Mouse (Mus musculus): ENCODE results near the gene Olfr370.

DNA sequence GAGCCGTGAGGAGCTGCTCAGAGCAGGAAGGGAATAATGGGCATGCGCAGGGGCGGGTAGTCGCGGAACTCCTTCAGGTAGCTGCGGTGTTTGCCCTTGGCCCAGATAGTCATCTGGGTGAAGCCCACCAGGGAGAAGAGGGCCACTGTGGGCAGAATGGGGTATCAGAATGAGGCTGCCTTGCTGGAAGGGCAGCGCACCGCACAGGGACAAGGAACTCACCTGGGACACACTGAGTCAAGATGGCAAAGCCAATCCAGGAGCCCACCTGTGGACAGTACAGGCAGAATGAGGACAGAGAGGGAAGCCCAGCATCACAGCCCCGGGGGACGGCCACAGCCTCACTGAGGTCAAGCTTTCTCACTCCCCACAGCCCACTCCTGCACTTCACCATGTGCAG, 36.2 kb downstream of the Olfr370 start:
- no peak for TF ChIP-seq HCFC1 (IDR thresholded peaks at IDR 0.05; ENCODE audit: low read depth, low read length)
- TF ChIP-seq POLR2A (IDR thresholded peaks at IDR 0.05; ENCODE audit: low read depth, low read length), result no peak
- TF ChIP-seq USF2 (conservative IDR thresholded peaks at IDR 0.05; ENCODE audit: low read depth, low read length), result no peak
- no peak for TF ChIP-seq BHLHE40 (IDR thresholded peaks at IDR 0.05; ENCODE audit: low read depth, low read length)
- TF ChIP-seq ZMIZ1 (IDR thresholded peaks at IDR 0.05; ENCODE audit: low read depth, low read length), result no peak
- TF ChIP-seq CHD1 (IDR thresholded peaks at IDR 0.05; ENCODE audit: low read depth, low read length), result no peak
- TF ChIP-seq CTCF (conservative IDR thresholded peaks at IDR 0.05 in 1 of 2, IDR thresholded peaks at IDR 0.05 in 1 of 2; ENCODE audit: low read depth in 2 of 2, low read length in 2 of 2), result no peak
- TF ChIP-seq MAFK (IDR thresholded peaks at IDR 0.05; ENCODE audit: insufficient replicate concordance, low read length), result no peak
- TF ChIP-seq USF1 (IDR thresholded peaks at IDR 0.05; ENCODE audit: low read depth, low read length), result no peak
- TF ChIP-seq MEF2A (IDR thresholded peaks at IDR 0.05; ENCODE audit: borderline replicate concordance, low read depth, low read length), result no peak
- no peak for TF ChIP-seq ETS1 (conservative IDR thresholded peaks at IDR 0.05; ENCODE audit: low read depth, low read length)
- TF ChIP-seq TCF12 (IDR thresholded peaks at IDR 0.05; ENCODE audit: low read depth, low read length), result no peak
- no peak for TF ChIP-seq MAZ (IDR thresholded peaks at IDR 0.05; ENCODE audit: low read depth, low read length)
- TF ChIP-seq IRF4 (IDR thresholded peaks at IDR 0.05; ENCODE audit: low read depth, low read length), result no peak

All from CH12.LX (cell line).